Mouse (Mus musculus) layer of hippocampus, postnatal 25 days (tissue): ENCODE data around the gene Ubr2. TPM values are rescaled to one million over a fixed set of nuclear protein-coding genes. Genes with fewer than 3 reads are reported as not detected.

Experiments used
- DNase-seq, 2 experiments: peaks; one replicate each; pipeline ENCODE4 v3.0.0; 2022; ENCODE audit warnings: mixed read lengths in 2 of 2, low spot score in 1 of 2; ENCODE audit errors: extremely low spot score in 1 of 2
- total RNA-seq, 2 experiments: library from RNA; stranded (reverse); gene quantifications; 2 replicates each; pipeline ENCODE4 v1.2.3; 2021

Gene Ubr2
- total RNA-seq, 2 experiments from 2014 or later = 51.5 to 59.1 TPM

DNA sequence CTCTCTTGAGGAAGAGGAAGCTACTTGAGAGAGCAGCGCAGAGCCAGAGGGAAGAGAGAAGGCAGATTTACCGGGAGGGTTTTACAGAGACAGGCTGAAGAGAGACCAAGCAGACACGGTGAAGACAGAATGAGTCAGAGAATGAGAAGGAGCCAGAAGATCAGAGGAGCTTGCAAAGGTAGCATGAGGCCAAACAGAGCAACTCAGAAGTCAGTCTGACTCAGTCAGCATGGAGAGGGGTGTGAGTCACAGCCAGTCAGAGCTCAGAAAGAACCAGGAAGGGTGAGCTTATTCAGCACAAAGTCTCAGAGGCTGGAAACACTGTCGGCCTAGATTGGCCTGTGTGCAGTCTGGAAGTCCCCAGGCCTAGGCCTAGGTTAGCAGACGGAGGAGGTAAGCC lies 77.4 kb downstream of the Ubr2 start:
- no peak for DNase-seq

DNA sequence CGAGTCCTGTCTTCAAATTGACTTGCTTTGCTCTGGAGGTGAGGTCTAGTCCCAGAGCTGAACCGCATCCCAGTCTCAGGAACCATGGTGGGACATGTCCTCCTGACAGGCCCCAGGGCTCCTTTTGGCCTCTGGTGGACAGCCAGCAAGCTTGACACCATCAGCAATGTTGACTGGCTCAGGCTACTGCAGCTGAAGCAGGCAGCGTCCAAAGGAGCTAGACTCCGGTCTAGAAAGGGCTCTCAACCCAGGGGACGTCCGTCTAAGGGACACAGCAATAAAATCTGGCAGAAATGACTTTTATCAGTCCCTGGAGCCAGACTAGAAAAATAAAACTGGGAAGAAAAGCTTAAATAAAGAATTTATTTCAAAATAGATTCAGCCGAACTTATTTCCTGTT lies 80.5 kb downstream of the Ubr2 start:
- DNase-seq = no peak

DNA sequence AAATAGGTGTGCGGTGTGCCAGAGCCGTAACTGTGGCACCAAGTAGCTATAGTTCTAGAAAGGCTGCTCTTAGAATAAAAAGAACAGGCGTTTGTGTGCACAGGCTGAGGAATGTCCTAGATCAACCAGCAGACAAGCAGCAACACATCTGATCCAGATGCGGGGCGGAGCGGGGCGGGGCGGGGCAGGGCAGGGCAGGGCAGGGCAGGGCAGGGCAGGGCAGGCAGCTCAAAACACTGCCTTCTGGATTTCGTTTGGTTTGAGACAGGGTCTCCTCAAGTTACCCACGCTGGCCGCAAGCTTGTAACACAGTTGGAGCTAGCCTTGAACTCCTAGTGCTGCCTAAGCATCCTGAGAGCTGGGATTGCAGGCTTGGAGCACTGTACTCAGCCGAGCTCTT lies 81.1 kb downstream of the Ubr2 start:
- DNase-seq = no peak

DNA sequence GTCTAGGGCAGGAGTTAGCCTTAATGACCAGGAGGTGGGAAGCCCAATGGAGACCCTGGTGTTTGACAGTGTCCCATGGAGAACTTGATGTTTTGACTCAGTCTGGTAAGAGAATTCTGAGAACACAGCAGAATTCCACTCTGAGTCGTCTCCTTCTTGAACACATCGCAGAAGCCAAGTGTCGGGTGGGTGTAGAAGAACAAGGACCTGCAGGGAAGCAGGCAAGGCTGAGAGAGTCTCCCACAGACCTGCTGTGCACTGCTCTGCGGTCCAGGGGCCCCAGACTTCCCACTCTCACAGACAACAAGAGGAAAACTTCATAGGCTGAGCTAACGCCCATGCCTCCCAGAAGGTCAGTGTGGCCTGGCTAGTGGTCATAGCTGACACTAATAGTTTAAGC lies 82.6 kb downstream of the Ubr2 start:
- DNase-seq = no peak

DNA sequence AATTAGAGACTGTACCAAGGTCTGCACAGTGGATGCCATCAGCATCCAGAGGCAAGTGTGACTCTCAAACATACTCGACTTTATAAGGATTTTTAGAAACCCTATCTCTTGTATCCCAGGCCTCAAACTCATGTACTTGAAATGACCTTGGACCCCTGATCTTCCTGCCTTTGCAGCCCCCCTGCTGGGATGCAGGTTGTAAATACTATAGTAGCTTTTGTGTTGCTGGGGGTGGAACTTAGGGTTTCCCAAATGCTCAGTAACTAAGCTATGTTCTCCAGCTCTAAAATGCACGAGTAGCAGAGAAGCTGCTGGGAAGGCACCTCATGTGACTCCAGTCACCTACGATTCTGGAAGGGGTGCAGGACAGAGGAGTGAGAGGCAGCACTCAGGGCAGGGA lies 83.4 kb downstream of the Ubr2 start:
- DNase-seq = no peak

DNA sequence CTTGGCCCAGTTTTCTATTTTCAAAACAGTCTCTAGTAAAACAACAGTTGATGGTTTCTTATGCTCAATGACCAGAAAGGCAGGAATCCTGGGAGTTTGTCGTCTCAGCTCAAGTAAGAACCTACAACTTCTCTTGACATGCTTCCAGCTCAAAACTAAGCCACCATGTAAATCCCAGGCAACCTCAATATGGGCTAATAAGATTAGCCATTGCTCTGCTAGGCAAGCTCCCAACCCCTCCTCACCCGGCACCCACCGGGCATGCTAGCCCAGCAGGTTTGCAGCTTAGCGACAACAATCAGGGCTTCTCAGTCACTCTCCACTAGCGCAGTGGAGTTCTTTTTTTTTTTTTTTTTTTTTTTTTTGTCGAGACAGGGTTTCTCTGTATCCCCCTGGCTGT lies 84.2 kb downstream of the Ubr2 start:
- DNase-seq = no peak

DNA sequence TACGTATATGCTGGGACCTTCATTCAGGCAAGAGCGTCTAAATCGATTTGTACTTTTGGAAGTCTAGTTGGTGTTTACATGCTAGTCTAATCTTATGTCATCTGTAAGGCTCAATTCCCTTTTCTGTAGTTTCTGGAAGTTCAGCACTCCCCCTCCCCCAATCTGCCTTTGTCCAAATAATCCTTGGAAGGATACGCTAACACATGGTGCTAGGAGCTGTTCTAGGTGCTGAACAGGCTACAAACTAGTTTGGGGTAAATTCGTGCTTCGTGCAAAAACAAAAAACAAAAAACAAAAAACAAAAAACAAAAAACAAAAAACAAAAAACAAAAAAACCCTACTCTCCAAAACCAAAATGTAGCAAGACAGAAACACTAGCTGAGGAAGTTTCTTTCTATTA lies 89.5 kb downstream of the Ubr2 start:
- no peak for DNase-seq

DNA sequence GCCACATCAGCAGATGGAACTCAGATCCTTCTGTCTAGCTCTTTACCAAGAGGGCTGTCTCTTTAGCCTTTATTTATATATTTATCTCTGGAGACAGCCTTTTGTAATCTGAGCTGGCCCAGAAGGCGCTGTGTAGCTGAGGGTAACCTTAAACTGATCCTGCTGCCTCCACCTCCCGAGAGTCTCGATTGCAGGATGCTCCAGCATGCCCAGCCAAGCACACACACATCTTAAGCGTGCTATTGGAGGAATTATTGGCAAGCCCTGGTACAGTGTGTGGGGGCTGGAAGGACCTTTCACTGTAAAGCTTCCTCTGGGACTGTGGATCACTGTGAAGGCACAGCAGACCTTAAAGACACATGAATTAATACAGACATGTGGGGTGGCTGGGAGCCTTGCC lies 91.4 kb downstream of the Ubr2 start:
- DNase-seq = no peak

DNA sequence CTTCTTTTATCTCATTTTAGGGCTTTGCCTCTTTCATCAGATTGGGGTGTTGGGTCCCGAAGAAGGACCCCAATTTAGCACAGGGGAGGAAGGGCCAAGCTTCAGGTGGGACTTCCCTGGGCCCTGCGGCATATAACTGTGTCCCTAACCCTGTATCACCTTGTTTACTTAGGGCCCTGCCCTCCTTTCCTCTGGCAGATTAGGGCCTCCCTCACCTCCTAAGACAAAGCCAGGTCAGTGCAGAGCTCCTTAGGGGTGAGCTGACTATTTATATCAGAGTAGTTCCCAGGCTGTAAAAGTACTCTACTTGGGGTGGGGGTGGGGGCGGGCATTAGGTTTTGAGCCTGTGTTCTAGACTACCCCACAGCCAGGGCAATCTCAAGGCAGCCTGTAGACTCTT lies 95.2 kb downstream of the Ubr2 start:
- DNase-seq = no peak

DNA sequence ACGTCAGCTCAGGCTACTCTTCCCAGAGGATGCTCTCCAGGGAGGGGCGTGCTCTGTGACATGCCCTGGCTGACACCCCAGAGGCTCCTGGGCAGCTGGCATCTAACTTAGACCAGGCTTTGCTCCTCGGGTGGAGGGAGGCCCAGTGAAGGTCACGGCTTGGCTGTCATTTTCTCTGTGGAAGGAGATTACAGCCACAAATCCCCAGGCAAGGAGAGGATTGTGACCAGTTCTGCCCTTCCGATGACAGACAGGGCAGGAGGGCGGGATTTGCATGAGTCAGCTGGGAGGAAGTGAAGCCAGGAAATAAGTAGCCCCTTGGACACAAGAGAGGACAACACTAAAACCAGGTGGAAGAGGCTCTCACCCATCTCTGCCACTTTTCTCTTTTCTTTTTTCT lies 98.0 kb downstream of the Ubr2 start:
- no peak for DNase-seq

DNA sequence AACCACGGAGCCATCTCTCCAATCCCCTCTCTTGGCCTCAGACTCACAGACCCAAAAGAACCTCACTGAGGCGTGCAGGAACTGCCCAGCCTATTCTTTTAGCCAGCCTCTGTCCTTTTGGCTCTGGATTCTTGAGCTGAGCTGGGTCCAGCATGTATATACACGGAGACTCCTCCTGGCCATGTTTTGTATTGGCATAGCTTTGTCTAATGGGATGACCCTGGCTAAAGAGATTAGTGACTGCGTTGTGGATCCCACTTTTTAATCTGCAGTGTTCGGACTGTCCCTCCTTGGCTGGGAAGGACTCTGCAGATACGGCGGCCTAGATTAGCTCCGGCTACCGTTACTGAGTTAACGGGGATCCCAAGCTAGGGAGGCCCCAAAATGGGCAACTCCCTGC lies 100.2 kb downstream of the Ubr2 start, which contains the start of gene Prph2:
TSS of gene Prph2 (plus strand) at position 274 of the 400 bp plus-strand sequence.
- DNase-seq = no peak

DNA sequence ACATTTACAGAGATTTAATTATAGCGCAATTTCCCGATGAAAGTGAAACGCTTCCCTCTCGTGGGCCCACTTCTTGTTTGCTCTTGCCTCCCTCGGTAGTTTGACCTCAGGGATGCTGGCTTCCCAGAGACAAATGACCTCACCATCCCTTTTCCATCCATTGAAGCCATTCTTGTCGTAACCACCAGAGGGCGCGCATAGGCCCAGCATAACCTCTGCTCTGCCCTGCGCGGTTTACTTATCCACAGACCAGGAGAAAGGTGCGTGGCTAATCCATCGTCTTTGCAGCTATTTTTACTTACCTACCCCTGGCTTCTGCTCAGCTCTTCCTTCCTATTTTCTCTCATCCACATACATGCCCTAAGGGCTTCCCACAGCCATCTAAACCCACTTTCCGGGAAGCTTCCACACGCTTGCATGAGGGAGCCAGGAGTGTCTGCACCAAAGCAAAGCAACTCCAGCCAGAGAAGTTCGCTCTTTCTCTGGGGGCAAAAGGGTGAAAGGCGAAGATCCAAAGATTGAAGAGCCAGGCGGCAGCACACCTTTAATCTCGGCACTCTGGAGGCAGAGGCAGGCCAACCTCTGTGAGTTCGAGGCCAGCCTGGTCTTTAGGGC lies 106.4 kb downstream of the Ubr2 start:
- DNase-seq = peak; percentile 54 to 76

DNA sequence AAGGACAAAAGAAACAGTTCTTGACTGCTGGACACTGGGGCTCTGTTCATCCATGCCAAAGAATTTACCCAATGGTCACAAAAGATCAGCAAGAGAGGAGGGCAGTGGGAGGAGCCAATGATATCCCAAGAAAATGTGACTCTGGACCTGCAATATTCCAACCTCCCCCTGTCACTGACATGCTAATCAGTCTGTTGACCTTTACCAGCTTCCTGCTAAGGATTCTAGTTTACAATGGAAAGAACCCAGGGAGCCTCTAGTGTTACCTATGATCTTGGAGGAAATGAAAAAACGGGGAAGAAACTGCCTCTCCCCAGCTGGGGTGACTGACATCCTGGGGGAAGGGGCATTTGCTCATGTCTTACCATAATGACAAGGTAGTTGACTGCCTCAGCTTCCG lies 109.4 kb downstream of the Ubr2 start:
- no peak for DNase-seq

DNA sequence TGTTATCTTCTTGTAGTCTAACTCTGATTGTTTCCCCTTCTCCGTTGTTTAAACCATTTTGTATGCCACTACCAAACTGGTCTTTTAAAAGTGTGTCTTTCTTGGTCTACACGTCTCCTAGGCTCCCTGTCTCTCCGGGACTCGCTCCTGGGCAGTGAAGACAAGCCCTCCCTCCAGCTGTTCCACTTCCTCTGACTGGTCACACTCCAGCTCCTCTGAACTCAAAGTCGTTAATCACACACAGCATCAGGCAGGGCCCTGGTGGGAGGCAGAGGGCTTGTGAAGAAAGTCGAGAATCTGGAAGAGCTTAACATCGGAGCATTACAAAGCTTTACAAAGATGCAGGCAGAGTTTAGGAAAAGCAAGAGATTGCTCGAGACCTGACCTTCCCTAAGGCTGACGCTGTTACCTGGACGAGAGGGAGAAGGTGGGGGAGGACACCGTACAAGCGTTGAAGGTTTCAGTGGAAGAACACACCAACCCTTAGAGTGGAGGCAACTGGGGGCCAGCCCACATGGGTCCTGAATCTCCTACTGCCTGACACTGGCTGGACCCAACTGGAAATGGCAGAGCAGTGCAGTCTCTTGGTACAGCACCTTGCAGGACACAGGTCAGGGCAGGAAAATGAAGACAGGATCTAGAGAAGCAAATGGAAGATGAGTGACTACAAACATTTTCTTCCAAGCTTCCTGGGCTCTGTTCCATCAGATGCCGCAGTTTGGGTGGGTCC lies 113.0 kb downstream of the Ubr2 start:
- DNase-seq = no peak

DNA sequence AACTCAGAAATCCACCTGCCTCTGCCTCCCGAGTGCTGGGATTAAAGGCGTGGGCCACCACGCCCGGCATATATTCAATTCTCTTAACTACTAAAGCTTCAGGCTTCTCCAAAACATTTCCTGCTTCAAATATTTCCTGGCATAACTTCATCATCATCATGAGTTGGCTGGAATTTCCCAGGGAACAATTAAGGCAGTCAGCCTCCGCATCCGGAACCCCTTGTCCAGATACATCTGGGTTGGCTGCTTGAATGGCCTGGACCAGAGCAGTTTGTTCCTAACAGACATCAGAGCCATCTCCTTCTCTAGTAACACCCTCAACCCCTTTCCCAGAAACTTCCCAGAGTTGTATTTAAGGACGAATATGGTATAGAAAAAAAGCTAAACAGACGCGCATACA lies 114.9 kb downstream of the Ubr2 start:
- DNase-seq = no peak

DNA sequence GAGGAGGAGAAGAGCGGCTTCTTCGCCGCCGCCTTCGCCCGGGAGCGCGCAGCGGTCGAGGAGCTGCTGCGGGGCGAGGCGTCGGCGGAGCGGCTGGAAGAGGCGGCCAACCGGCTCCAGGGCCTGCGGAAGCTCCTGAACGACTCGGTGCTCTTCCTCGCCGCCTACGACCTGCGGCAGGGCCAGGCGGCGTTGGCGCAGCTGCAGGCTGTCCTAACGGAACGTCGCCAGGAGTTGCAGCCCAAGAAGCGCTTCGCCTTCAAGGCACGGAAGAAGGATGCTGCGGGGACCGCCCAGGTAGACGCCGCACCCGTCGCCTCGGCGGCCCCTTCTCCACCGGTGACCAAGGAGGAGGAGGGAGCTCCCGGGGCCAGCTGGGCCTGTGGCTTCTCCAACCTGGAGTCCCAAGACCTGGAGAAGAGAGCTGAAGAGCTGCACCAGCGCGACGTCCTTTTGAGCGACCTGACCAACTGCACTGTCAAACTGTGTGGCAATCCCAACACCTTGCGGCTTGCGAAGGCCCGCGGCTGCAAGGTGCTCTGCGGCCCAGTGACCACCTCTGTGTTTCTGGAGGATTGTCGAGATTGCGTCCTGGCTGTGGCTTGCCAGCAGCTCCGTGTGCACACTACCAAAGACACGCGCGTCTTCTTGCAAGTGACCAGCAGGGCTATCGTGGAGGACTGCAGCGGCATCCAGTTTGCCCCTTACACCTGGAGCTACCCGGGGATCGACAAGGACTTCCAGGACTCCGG lies 119.3 kb downstream of the Ubr2 start:
- DNase-seq = peak; percentile 17 to 41

DNA sequence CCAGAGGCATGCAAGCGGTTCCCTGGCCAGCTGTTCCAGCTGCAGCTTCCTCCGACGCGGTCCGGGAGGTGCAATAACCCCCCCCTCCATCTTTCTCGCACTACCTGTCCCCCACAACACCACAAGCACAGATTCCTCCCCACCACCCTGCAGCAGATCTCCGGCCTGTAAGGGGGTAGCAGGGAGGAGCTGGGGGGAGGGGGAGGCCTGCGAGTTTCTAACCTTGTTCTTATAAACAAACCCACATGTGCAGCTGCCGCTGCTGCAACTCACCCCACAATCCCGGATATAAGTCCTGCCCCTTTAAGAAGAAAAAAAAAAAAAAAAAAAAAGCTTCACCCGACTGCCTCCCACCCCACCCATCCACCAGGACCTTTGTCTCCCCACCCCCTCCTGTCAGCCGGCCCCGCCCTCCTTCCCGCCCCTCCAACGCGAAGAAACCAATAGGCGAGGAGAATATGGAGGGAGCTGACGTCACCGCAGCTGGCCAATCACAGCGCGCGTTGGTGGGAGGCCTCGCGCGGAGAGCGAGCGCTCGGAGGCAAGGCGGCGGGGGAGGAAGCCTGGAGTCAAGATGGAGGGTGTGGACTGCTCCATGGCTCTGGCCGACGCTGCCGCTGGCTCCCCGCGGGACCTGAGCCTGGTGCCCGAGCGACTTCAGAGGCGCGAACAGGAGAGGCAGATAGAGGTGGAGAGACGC lies 120.1 kb downstream of the Ubr2 start, which contains the start of gene Tbcc:
TSS of gene Tbcc (plus strand) at position 569 of the 700 bp plus-strand sequence.
- peak; percentile 89 to 95 for DNase-seq

DNA sequence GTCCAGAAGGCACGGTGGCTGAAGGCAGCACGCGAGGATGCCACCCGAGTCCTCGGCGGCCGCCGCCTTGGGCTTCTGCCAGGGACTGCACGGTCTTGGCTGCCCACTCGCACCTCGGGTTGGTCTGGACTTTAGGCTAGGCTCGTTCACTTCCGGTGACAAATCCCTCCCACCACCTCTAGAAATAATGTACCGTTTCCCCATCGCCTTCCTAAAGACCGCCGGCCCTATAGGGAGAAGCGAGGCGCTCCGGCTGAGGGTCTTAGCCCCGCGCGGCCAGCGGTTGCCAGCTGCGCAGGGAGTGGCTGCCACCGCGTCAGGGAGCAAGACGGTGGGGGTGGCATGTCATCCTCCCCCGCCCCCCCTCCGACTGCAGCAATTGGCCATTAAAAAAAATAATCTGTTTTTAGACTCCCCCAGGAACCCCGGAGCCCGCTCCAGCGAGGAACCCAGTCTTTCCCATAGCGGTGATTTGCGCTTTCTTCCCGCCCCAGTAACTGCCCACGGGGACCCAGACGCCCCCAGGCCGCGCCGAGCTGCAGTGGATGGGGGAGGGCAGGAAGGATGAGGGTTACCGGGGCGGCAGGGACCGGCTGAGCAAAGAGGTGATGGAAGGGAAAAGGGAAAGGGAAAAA lies 120.8 kb downstream of the Ubr2 start:
- peak; percentile 54 to 65 for DNase-seq

DNA sequence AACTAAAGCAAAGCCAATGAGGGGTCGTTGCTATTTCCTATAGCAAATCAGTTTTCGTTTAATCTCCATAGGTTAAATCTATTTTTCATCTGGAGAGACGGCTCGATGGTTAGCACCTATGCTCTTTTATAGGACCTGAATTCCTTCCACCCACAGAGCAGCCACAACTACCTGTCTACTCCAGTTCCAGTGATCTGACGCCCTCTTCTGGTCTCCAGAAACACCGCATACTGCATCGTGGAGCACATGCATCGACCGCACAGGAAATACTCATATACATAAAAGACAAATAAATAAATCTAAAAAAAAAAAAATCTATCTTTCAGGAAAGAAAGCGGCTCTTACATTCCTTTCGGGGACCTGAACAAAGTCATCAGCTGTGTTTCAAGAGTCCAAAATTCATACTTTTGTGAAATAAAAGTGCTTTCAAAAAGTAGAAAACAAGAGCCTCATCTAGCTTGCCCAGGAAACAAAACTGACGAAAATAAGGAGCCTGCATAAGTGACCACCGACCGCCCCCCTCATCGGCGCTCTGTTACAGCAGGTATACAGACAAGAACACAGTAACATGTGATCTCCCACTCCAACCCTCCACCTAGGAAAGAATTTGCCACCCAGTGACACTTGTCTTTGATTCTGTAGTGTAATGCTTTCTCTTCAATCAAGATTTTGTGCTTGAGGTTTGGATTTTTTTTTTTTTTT lies 121.7 kb downstream of the Ubr2 start:
- no peak for DNase-seq
